Comparison of ENCODE assay signal across 8 mouse cellular contexts in genomic region chr7:28597642-28598446, GRCm38 (mm10). TPM values are rescaled to one million over a fixed set of nuclear protein-coding genes. Genes with fewer than 3 reads are reported as not detected.
DNase-seq lines count a peak whose midpoint lies in the region; ATAC-seq lines count a peak whose summit lies in the region.

Gene Samd4b (minus strand): TSS chr7:28598144.
Gene Pak4 (minus strand): TSS chr7:28598185.

- peak; percentile 95 for DNase-seq in adipocyte (ENCODE audit: low spot score)
- DNase-seq in embryo, embryonic 10 days (ENCODE audit: low spot score): peak; percentile 99
- DNase-seq in gastrocnemius, postnatal 14 days: peak; percentile 100
- DNase-seq in left cerebral cortex, postnatal 10 days (ENCODE audit: extremely low spot score in 1 of 2, low spot score in 2 of 2): peak; percentile 99 to 100
- peak; percentile 99 for DNase-seq in right cerebral cortex, postnatal 25 days
- DNase-seq in urinary bladder, postnatal 4 days (ENCODE audit: low spot score in 2 of 2): peak; percentile 99 to 100

- ATAC-seq in inflammation-experienced regulatory T-cells, adult 6 months: peak; percentile 97
- peak; percentile 93 for ATAC-seq in megakaryocyte-erythroid progenitor cell, adult 5-6 weeks (replicated peaks; ENCODE audit: low FRiP score, low TSS enrichment, poor library complexity, severe bottlenecking)

- intact Hi-C loops in gastrocnemius, postnatal 14 days (cut with DNase I; ENCODE audit: low total_unique reads): no loop called here
- intact Hi-C loops in left cerebral cortex, postnatal 10 days (cut with DNase I): no loop called here

RNA-seq across cellular contexts. Expression of gene Samd4b, which starts in this region (rescaled TPM):
- 10 to 100 TPM; 15.7 to 18.5 TPM for total RNA-seq in gastrocnemius, postnatal 14 days (2021)
- polyA plus RNA-seq in inflammation-experienced regulatory T-cells, adult 6 months (2017; shearing (Covaris generic)): 1 to 10 TPM; 6.4 to 9.8 (median 8.2) TPM
- 10 to 100 TPM; 55.9 to 58.4 TPM for total RNA-seq in left cerebral cortex, postnatal 10 days (2021)
- total RNA-seq in megakaryocyte-erythroid progenitor cell, adult 5-6 weeks (2014; fragmentation: Nextera tagmentation): 20.3 and 26.2 TPM in 2 replicates
- 3.4 and 7.2 TPM in 2 replicates for total RNA-seq in megakaryocyte-erythroid progenitor cell, adult 5-6 weeks (2017)

RNA-seq across cellular contexts. Expression of gene Pak4, which starts in this region (rescaled TPM):
- total RNA-seq in gastrocnemius, postnatal 14 days (2021): 1 to 10 TPM; 2.9 to 4.6 TPM
- 1 to 10 TPM; 2.1 to 3.7 (median 2.6) TPM for polyA plus RNA-seq in inflammation-experienced regulatory T-cells, adult 6 months (2017; shearing (Covaris generic))
- total RNA-seq in left cerebral cortex, postnatal 10 days (2021): 1 to 10 TPM; 7.7 to 8.2 TPM
- total RNA-seq in megakaryocyte-erythroid progenitor cell, adult 5-6 weeks (2014; fragmentation: Nextera tagmentation): 5.3 and 8.3 TPM in 2 replicates
- 7.9 and 8.3 TPM in 2 replicates for total RNA-seq in megakaryocyte-erythroid progenitor cell, adult 5-6 weeks (2017)

Comparison
In these comparisons a context has a peak if more than half of its experiments do, and no peak if none do; other contexts are left out.
1. Peak in every context shown above with its lines: DNase-seq and ATAC-seq.